Mouse (Mus musculus): ENCODE measurements around the gene Gtf2f2.

Gene Gtf2f2

DNA sequence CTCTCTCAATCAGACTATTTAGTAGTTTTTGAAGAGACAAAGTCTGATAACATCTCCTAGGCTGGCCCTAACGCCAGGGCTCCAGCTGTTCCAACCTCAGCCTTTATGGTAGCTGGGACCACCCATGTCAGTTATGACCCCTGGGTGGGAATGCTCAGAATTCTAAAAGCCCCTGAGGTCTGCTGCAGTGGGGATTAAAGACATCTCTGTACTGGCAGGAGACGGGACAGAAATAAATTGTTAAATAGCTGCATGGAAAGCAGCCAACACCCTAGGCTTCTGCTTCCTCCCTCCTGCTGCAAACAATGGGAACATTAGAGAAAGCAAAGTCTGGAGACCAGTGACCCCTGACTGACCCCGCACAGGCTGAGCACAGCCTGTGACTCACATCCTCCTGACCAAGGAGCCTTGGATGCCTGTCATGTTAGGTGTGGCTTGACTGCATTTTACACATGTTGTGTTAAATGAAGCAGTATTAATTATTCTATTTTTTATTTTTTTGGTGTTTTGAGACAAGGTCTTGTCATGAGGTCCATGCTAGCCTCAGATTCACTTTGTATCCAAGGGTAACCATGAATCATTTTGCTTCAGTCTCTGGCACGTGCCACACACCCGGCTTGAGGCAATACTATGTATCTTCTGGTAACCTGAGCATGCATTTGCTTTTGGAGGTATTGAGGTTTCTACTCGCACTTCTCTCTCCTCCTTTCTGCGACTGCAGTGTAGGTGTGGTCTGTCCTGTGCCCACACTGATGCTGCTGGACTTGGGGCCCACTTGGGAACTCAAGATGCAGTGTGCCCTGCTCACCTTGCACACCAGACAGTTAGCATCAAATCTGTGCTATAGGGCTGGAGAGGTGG lies 146.9 kb downstream of the Gtf2f2 start:
- DNase-seq (ENCODE audit: low spot score): no peak

DNA sequence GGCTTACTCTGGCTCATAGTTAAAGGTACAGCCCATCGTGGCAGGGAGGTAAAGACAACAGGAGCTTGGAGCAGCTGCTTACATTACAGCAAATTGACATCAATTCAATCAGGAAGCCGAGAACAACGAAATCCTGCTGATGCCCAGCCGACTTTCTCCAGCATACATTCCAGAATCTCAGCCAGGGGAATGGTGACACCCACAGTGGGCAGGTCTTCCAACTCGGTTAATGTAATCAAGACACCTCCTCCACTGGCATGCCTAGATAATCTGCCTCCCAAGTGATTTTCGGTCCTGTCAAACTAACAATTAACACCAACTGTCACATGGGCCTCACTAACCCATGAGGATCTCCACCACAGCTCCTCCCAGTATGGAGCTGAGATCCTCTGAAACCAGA lies 148.0 kb downstream of the Gtf2f2 start:
- DNase-seq (ENCODE audit: low spot score): no peak

DNA sequence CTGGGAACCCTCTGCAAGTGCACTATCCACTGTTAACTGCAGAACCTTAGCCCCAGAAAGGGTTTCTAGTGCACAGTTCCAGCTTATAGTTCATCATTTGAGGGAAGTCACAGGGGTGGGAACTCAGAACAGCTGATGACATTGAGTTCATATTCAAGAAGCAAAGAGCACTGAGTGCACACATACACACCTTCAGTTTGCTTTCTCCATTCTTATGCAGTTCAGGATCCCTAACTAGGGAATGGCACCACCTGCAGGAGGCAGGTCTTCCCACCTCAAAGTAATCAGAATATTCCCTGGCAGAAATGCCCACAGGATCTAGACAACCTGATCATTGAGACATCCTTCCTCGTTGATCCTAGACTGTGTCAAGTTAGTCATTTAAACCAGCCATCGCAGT lies 151.0 kb downstream of the Gtf2f2 start:
- DNase-seq (ENCODE audit: low spot score): no peak

GRCm38 (mm10) chr14:75858181-75858580 lies 152.5 kb downstream of the Gtf2f2 start:
- DNase-seq (ENCODE audit: low spot score): no peak

DNA sequence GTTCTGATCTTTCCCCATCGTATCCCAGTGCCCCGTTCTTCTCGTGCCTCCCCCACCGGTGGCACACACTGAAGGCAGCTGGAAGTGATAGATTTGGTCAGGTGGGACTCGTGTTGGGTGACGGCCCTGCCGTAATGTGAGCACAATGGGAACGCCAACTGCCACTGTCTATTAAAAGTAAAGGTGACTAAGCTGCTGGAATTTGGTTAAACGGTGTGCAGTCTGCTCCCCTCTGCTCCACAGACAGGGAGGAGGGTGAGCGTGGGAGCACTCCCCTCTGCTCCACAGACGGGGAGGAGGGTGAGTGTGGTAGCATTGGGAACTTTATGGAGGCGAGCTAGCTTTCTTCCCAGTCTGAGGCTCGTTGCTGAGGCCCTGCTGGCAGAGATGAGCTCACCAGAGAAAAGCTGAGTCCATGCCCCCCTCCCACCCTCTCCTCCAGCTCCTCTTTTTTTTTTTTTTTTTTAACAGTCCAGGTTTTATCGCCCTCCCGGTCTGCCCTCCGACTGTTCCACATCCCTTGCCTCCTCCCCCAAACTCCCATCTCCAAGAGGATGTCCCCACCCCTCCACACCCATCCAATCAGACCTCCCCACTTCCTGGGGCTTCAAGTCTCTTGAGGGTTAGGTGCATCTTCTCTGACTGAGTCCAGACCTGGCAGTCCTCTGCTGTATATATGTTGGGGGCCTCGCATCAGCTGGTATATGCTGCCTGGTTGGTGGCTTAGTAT lies 155.2 kb downstream of the Gtf2f2 start:
- DNase-seq (ENCODE audit: low spot score): no peak

- DNase-seq (ENCODE audit: low spot score): no peak
Observed at GRCm38 (mm10) chr14:75852016-75852415, 158.6 kb downstream of the Gtf2f2 start.

- DNase-seq (ENCODE audit: low spot score): no peak
Observed at GRCm38 (mm10) chr14:75850819-75851218, 159.8 kb downstream of the Gtf2f2 start.

DNA sequence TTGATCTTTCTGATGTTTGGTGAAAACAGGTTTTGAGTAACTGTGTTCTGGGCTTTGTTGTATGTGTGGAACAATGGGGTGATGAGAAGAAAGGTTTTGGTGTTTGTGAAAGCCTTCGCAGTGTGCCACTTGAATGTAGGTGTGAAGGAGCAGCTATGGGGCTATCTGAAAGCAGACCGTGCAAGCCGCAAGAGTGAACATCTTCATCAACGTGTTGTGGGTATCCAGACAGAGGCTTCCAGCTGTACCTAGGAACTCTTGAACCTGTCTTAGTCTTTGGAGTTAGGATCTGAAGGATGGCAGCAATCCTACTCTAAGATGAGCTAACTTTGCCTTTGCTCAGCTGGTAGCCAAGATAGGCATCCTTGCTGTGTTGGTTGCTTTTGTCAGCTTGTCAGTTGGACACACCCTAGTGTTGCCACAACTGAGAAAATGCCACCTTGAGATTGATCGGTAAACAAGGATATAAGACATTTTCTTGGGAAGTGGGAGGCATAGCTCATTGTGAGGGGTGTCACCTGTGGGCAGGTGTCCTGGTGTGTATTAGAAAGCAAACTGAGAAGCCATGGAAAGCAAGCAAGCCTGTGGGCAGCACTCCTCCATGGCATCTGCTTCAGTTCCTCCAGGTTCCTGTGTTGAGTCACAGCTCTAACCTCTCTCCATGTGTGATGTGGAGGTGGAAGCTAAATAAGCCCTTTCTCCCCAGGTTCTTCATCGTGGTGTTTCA lies 160.7 kb downstream of the Gtf2f2 start:
- no peak for DNase-seq (ENCODE audit: low spot score)

GRCm38 (mm10) chr14:75849236-75849635 lies 161.4 kb downstream of the Gtf2f2 start:
- DNase-seq (ENCODE audit: low spot score): no peak

DNA sequence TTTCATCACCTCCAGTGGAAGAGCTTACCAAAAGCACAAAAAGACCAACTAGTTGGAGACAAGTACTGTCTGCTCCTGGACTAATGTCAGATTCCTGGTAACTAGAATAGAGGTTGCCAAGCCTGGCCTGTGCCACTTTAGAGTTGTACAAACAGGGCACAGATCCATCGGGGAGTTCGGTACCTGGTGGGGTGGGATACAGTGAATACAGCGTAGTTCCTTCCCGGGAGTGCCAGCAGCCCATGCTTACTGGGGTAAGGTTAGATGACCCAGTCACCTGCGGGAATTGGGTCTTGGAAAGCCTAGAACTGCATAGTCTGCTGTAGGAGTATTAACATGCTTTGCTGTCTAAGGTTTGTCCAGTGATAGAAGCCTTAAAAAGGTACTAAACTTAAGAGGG lies 162.2 kb downstream of the Gtf2f2 start:
- no peak for DNase-seq (ENCODE audit: low spot score)

GRCm38 (mm10) chr14:75847669-75848068 lies 163.0 kb downstream of the Gtf2f2 start:
- DNase-seq (ENCODE audit: low spot score): no peak

Data from c-Kit-positive CD71-positive TER-119-positive erythroid progenitor cells, embryonic 14.5 days (primary cell).